In the genomic region with DNA sequence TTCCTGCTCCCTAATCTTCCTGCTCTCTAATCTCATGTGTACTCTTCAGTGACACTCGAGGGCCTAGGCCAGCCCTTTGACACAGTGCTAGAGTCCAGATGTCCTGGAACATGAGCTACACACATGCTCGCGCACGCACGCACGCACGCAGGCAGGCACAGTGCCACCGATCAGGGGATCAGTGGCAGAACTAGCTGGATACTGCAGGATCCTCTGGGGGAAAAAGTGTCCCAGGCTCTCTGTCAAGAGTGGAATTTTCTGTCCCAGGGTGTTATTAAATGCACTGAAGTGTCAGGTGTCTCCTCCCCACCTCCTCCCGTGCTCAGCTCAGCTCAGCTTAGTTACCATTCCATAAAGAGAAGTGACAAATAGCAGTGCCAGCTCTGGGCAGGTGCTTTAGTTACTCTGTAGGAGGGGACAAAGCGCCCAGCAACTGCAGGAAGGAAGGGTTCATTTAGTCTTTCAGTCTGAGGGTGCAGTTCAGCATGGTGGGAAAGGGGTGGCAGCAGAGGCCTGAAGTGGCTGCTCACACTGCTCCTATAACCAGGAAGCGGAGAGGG, we compare ENCODE assay signal across 9 mouse cellular contexts. TPM values are rescaled to one million over a fixed set of nuclear protein-coding genes. Genes with fewer than 3 reads are reported as not detected.
DNase-seq lines count a peak whose midpoint lies in the region; ATAC-seq and TF ChIP-seq lines count a peak whose summit lies in the region.
"Had no signal": no experiment of that assay in that cellular context is flagged by ENCODE, and none has a peak within 500 bp of the region (broad histone marks: within the 10 kb centered on the region; RNA-seq: fewer than 3 reads in every experiment).

No protein-coding gene starts in this region.

- ATAC-seq in hematopoietic stem cell, adult 5-6 weeks (replicated peaks in 1 of 2; ENCODE audit: insufficient read depth in 1 of 2, low FRiP score in 2 of 2, low TSS enrichment in 1 of 2, low read depth in 1 of 2, poor library complexity in 2 of 2, severe bottlenecking in 2 of 2), result peak; percentile 80 to 90
- peak; percentile 96 for ATAC-seq in liver, postnatal 0 days
- ATAC-seq in midbrain, embryonic 16.5 days, result no peak

- peak; percentile 72 for TF ChIP-seq EP300 in liver, postnatal 0 days (IDR thresholded peaks at IDR 0.05; ENCODE audit: low read depth)

- H3K36me3 ChIP-seq in liver, postnatal 0 days (replicated peaks; ENCODE audit: insufficient read depth, low read length), result no peaks in the 10 kb centered on the region
- no peaks in the 10 kb centered on the region for H3K36me3 ChIP-seq in midbrain, embryonic 16.5 days (ENCODE audit: control insufficient read depth, insufficient read depth, low read length)

- H3K27ac ChIP-seq in left cerebral cortex, adult 2 months, result no peak overlapping the region
- H3K27ac ChIP-seq in liver, postnatal 0 days (ENCODE audit: low read depth), result peak overlapping the region; percentile 95
- no peak overlapping the region for H3K27ac ChIP-seq in midbrain, embryonic 16.5 days (ENCODE audit: low read length)

- intact Hi-C loops in left cerebral cortex, adult 2 months (cut with DNase I), result no loop called here
- intact Hi-C loops in left cerebral cortex, postnatal 36 days (cut with DNase I), result no loop called here

- TF ChIP-seq CTCF in left cerebral cortex, adult 2 months (IDR thresholded peaks at IDR 0.05), result peak; percentile 23
- TF ChIP-seq CTCF in brain, embryonic 14.5 days (IDR thresholded peaks at IDR 0.05; ENCODE audit: borderline replicate concordance, extremely low read depth, insufficient read depth, insufficient read length), result peak; percentile 29; the same call in 1 of the 2 replicates
- peak; percentile 61 for TF ChIP-seq CTCF in liver, postnatal 0 days (IDR thresholded peaks at IDR 0.05; ENCODE audit: low read depth)

- no peak overlapping the region for H3K4me2 ChIP-seq in liver, postnatal 0 days (ENCODE audit: low read depth, low read length)
- no peak overlapping the region for H3K4me2 ChIP-seq in midbrain, embryonic 16.5 days (ENCODE audit: low read length)

- TF ChIP-seq POLR2A in brain, embryonic 14.5 days (IDR thresholded peaks at IDR 0.05; ENCODE audit: borderline replicate concordance, extremely low read depth, insufficient read depth, insufficient read length, poor library complexity, severe bottlenecking), result no peak

- H3K9ac ChIP-seq in liver, postnatal 0 days (replicated peaks), result peak overlapping the region; percentile 53
- no peak overlapping the region for H3K9ac ChIP-seq in midbrain, embryonic 16.5 days (ENCODE audit: low read depth, low read length)

- no peaks in the 10 kb centered on the region for H3K9me3 ChIP-seq in liver, postnatal 0 days (ENCODE audit: low read length)
- no peaks in the 10 kb centered on the region for H3K9me3 ChIP-seq in midbrain, embryonic 16.5 days (replicated peaks; ENCODE audit: control insufficient read depth, low read length, poor library complexity, severe bottlenecking)

- H3K4me3 ChIP-seq in left cerebral cortex, adult 2 months, result no peak overlapping the region
- no peak overlapping the region for H3K4me3 ChIP-seq in liver, postnatal 0 days (ENCODE audit: low read depth, low read length)
- H3K4me3 ChIP-seq in midbrain, embryonic 16.5 days (ENCODE audit: low read depth, low read length), result no peak overlapping the region
- H3K4me3 ChIP-seq: erythroblast, embryonic 14.5 days had no signal

- DNase-seq in left cerebral cortex, adult 2 months (ENCODE audit: extremely low spot score in 1 of 2, low spot score in 2 of 2), result no peak
- no peak for DNase-seq in left cerebral cortex, postnatal 36 days (ENCODE audit: low spot score in 2 of 2)
- peak; percentile 37 for DNase-seq in brain, embryonic 14.5 days (ENCODE audit: low read depth)
- DNase-seq in liver, postnatal 0 days, result peak; percentile 81
- no peak for DNase-seq in ovary, postnatal 14 days (ENCODE audit: low spot score)
- no peak for DNase-seq in cerebellum, adult 8-10 months

- H3K4me1 ChIP-seq in liver, postnatal 0 days (ENCODE audit: insufficient read depth), result peaks cover 32% of the 10 kb centered on the region
- no peaks in the 10 kb centered on the region for H3K4me1 ChIP-seq in midbrain, embryonic 16.5 days (ENCODE audit: control insufficient read depth, insufficient read depth, low read length)

- WGBS in liver, postnatal 0 days (ENCODE audit: insufficient replicate concordance), result 57% methylated on average over 11 of the region's 11 CpGs
- 81% methylated on average over 11 of the region's 11 CpGs for WGBS in midbrain, embryonic 16.5 days

- H3K27me3 ChIP-seq in liver, postnatal 0 days (ENCODE audit: insufficient read depth, low read length), result no peaks in the 10 kb centered on the region
- no peaks in the 10 kb centered on the region for H3K27me3 ChIP-seq in midbrain, embryonic 16.5 days (ENCODE audit: control insufficient read depth, insufficient read depth, low read depth, low read length)

RNA-seq across cellular contexts. Expression of gene Ndufa6, which starts 7.4 kb away (rescaled TPM):
- 100 to 1,000 TPM; 206 to 211 TPM for total RNA-seq in left cerebral cortex, adult 2 months (2021)
- 100 to 1,000 TPM; 198 to 199 TPM for total RNA-seq in left cerebral cortex, postnatal 36 days (2021)
- polyA plus RNA-seq in brain, embryonic 14.5 days (2012; rRNA removed), result 298 and 375 TPM in 2 replicates
- total RNA-seq in hematopoietic stem cell, adult 5-6 weeks (2017), result 90.5 and 185 TPM in 2 replicates
- polyA plus RNA-seq in liver, postnatal 0 days (2015; fragmentation: Nextera tagmentation; extraction: Ambion mirVana), result 642 and 691 TPM in 2 replicates
- polyA plus RNA-seq in midbrain, embryonic 16.5 days (2015; fragmentation: Nextera tagmentation; extraction: Ambion mirVana), result 321 and 346 TPM in 2 replicates

RNA-seq across cellular contexts. Expression of gene Cyp2d22, which starts 18.5 kb away (rescaled TPM):
- 10 to 100 TPM; 30.6 to 37.2 TPM for total RNA-seq in left cerebral cortex, adult 2 months (2021)
- 10 to 100 TPM; 27.6 to 32.4 TPM for total RNA-seq in left cerebral cortex, postnatal 36 days (2021)
- 5.4 and 5.8 TPM in 2 replicates for polyA plus RNA-seq in brain, embryonic 14.5 days (2012; rRNA removed)
- 0.10 and 1.1 TPM in 2 replicates for total RNA-seq in hematopoietic stem cell, adult 5-6 weeks (2017)
- polyA plus RNA-seq in liver, postnatal 0 days (2015; fragmentation: Nextera tagmentation; extraction: Ambion mirVana), result 42.0 and 44.9 TPM in 2 replicates
- 1.2 and 1.5 TPM in 2 replicates for polyA plus RNA-seq in midbrain, embryonic 16.5 days (2015; fragmentation: Nextera tagmentation; extraction: Ambion mirVana)

RNA-seq across cellular contexts. Expression of gene Smdt1, which starts 22.8 kb away (rescaled TPM):
- total RNA-seq in left cerebral cortex, adult 2 months (2021), result 100 to 1,000 TPM; 137 to 141 TPM
- total RNA-seq in left cerebral cortex, postnatal 36 days (2021), result 100 to 1,000 TPM; 127 to 144 TPM
- polyA plus RNA-seq in brain, embryonic 14.5 days (2012; rRNA removed), result 231 and 270 TPM in 2 replicates
- 53.4 and 61.4 TPM in 2 replicates for total RNA-seq in hematopoietic stem cell, adult 5-6 weeks (2017)
- polyA plus RNA-seq in liver, postnatal 0 days (2015; fragmentation: Nextera tagmentation; extraction: Ambion mirVana), result 145 and 151 TPM in 2 replicates
- polyA plus RNA-seq in midbrain, embryonic 16.5 days (2015; fragmentation: Nextera tagmentation; extraction: Ambion mirVana), result 300 and 320 TPM in 2 replicates

RNA-seq across cellular contexts. Expression of gene Pheta2, which starts 22.8 kb away (rescaled TPM):
- total RNA-seq in left cerebral cortex, adult 2 months (2021), result under 1 TPM; 0.25 to 0.42 TPM
- total RNA-seq in left cerebral cortex, postnatal 36 days (2021), result 1 to 10 TPM in 1 of 2 experiments, under 1 TPM in 1; 0.57 to 1.4 TPM
- 1.3 and 1.9 TPM in 2 replicates for polyA plus RNA-seq in brain, embryonic 14.5 days (2012; rRNA removed)
- total RNA-seq in hematopoietic stem cell, adult 5-6 weeks (2017), result 8.5 and 13.6 TPM in 2 replicates
- polyA plus RNA-seq in liver, postnatal 0 days (2015; fragmentation: Nextera tagmentation; extraction: Ambion mirVana), result 16.1 and 17.5 TPM in 2 replicates
- 1.1 and 1.5 TPM in 2 replicates for polyA plus RNA-seq in midbrain, embryonic 16.5 days (2015; fragmentation: Nextera tagmentation; extraction: Ambion mirVana)

RNA-seq across cellular contexts. Expression of gene Naga, which starts 22.8 kb away (rescaled TPM):
- total RNA-seq in left cerebral cortex, adult 2 months (2021), result 10 to 100 TPM; 33.5 to 35.2 TPM
- total RNA-seq in left cerebral cortex, postnatal 36 days (2021), result 10 to 100 TPM; 35.9 to 39.3 TPM
- 46.0 and 46.4 TPM in 2 replicates for polyA plus RNA-seq in brain, embryonic 14.5 days (2012; rRNA removed)
- 50.2 and 51.1 TPM in 2 replicates for total RNA-seq in hematopoietic stem cell, adult 5-6 weeks (2017)
- polyA plus RNA-seq in liver, postnatal 0 days (2015; fragmentation: Nextera tagmentation; extraction: Ambion mirVana), result 34.6 TPM in 2 replicates
- 23.8 and 28.0 TPM in 2 replicates for polyA plus RNA-seq in midbrain, embryonic 16.5 days (2015; fragmentation: Nextera tagmentation; extraction: Ambion mirVana)

Comparison
In these comparisons a context has a peak if more than half of its experiments do, and no peak if none do; other contexts are left out.
1. DNase-seq: peak in brain, embryonic 14.5 days (single experiment) and liver, postnatal 0 days (single experiment); none in left cerebral cortex, adult 2 months (0 of 2), left cerebral cortex, postnatal 36 days (0 of 2), ovary, postnatal 14 days (single experiment) and cerebellum, adult 8-10 months (single experiment).
2. RNA of gene Cyp2d22, which starts 18.5 kb away (total RNA-seq): 30.6 to 37.2 TPM in left cerebral cortex, adult 2 months and 27.6 to 32.4 TPM in left cerebral cortex, postnatal 36 days; 0.10 to 1.1 TPM in hematopoietic stem cell, adult 5-6 weeks; every median in the first group is over 10 times any median in the second.
3. Peak in every context shown above with its lines, with median percentiles within 50 percentile points of each other: CTCF ChIP-seq.